Mouse (Mus musculus) spleen, adult 2 months (tissue): Measurements from ENCODE around the gene Baz1a. TPM values are rescaled to one million over a fixed set of nuclear protein-coding genes. Genes with fewer than 3 reads are reported as not detected.

Experiments used
- DNase-seq, 2 experiments: peaks; one replicate each; pipeline versions ENCODE4 v3.0.0 to v3.0.0-alpha.2; 2012 to 2021; ENCODE audit warnings: low spot score in 2 of 2, low read depth in 1 of 2
- H3K27ac ChIP-seq: fragments of 200-500 bp; 2 replicates; pipeline ENCODE4 v1.5.1; 2012; ENCODE audit warnings: low read length, inconsistent platforms; ENCODE audit not compliant: insufficient read depth
- H3K27me3 ChIP-seq: fragments of 200-500 bp; 2 replicates; pipeline ENCODE4 v1.6.1; 2012; ENCODE audit warnings: mild to moderate bottlenecking, moderate library complexity, low read length, inconsistent platforms; ENCODE audit not compliant: control insufficient read depth, insufficient read depth
- H3K36me3 ChIP-seq: fragments of 200-500 bp; 2 replicates; pipeline ENCODE4 v1.6.1; 2012; ENCODE audit warnings: mild to moderate bottlenecking, low read length, inconsistent platforms; ENCODE audit not compliant: control insufficient read depth, insufficient read depth
- H3K4me1 ChIP-seq: fragments of 200-500 bp; 2 replicates; pipeline ENCODE4 v1.6.1; 2011; ENCODE audit warnings: inconsistent platforms; ENCODE audit not compliant: control insufficient read depth, insufficient read depth, insufficient read length
- H3K4me3 ChIP-seq: fragments of 200-500 bp; 2 replicates; pipeline ENCODE4 v1.5.1; 2011; ENCODE audit warnings: mild to moderate bottlenecking, inconsistent platforms; ENCODE audit not compliant: insufficient read depth, insufficient read length; ENCODE audit errors: extremely low read depth
- CTCF ChIP-seq: fragments of 200-500 bp; IDR thresholded peaks from 2 replicates; pipeline ENCODE4 v1.5.1; 2011; ENCODE audit warnings: mild to moderate bottlenecking, inconsistent platforms; ENCODE audit not compliant: insufficient read depth, insufficient read length, insufficient replicate concordance; ENCODE audit errors: extremely low read depth
- POLR2A ChIP-seq: fragments of 200-500 bp; IDR thresholded peaks from 2 replicates; pipeline ENCODE4 v1.6.1; 2011; ENCODE audit warnings: low read depth, low read length, inconsistent platforms
- WGBS: fragments of 180-500 bp; shearing (Covaris S2); methylation state at CpG from one replicate; pipeline ENCODE4 v1.1.7; 2018; 5-methylcytosine and 5-hydroxymethylcytosine counted together
- polyA plus RNA-seq: library from polyadenylated mRNA; depleted of rRNA; stranded (reverse); fragments of >200 nt; gene quantifications from 2 replicates; pipeline ENCODE4 v1.2.3, GENCODE M21; 2012

The Baz1a gene
- polyA plus RNA-seq, 1 experiment: 8.1 TPM

DNA sequence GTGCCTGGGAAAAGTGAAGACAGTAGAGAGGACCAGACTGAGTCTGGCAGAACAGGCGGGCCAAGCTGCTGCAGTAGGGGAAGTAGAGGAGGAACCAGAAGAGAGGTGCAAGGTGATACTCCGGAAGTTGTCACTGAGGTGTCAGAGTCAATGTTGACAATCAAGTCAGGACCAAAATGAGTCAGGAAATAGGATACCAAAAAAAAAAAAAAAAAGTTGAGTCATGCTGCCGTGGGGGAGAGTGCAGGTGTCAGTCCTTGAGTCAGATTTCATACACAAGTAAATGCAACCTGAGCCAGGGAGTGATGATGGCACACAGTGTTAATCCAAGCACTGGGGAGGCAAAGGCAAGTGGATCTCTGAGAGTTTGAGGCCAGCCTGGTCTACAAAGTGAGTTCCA lies 12.9 kb upstream of the Baz1a start:
- DNase-seq: peak in 1 of 2 experiments; percentile 14
- TF ChIP-seq POLR2A (no peak), CTCF (no peak)

DNA sequence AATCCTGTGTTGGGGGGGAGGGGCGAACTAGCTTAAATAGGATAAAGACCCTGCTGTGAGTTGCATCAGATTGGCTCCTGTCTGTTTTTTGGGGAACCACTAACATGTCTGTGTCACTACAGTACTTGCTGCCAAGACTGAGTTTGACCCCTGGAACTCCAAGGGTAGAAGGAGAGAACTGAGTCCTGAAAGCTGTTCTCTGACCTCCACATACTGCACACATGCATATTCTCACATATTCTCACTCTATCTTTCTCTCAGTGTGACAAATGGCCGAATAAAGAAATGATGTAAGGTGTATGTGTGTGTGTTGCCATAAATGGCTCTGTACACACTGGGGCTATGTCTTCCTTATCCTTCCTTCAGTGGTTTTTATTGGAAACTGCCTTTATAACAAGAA lies 9.1 kb upstream of the Baz1a start:
- Histone ChIP-seq H3K27me3 (no peaks in the 10 kb centered on the region), H3K4me3 (no peak overlapping the region), H3K27ac (no peak overlapping the region), H3K4me1 (peaks cover 15% of the 10 kb centered on the region), H3K36me3 (no peaks in the 10 kb centered on the region)
- WGBS: 88% methylated on average over 2 of the region's 2 CpGs
- DNase-seq: no peak
- TF ChIP-seq POLR2A (no peak), CTCF (no peak)

More for the DNA sequence above, 12.9 kb upstream of the Baz1a start:
- Histone ChIP-seq H3K4me1 (peaks cover 5% of the 10 kb centered on the region; the same call in 1 of the 2 replicates), H3K27me3 (no peaks in the 10 kb centered on the region), H3K27ac (no peak overlapping the region), H3K4me3 (no peak overlapping the region), H3K36me3 (no peaks in the 10 kb centered on the region)
- WGBS: 10% methylated on average over 3 of the region's 3 CpGs

DNA sequence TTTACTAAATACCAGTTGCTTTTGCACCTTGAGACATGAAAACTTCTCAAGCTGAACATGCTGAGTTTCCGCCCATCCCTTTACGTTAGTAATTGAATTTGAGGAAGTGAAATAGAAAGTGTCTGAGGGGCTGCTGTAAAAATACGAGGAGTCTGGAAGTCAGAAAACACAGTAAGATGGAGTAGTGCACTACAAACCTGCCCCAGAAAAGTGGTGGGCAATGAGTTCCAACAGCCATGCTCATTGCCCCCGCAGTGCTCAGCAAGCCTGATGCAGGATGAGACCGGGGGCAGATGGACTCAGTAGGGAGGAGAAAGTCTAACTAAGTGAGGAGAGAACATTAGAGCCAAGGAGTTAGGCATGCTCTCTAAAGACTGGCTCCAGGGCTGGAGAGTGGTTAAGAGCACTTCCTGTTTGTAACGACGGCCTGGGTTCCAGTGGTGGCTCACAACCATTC lies 5.3 kb upstream of the Baz1a start:
- TF ChIP-seq CTCF (no peak), POLR2A (no peak; the same call in 1 of the 2 replicates)
- peak overlapping the region; percentile 41; the same call in 1 of the 2 replicates for H3K4me3 ChIP-seq
- H3K36me3 ChIP-seq: no peaks in the 10 kb centered on the region
- peaks cover 20% of the 10 kb centered on the region for H3K4me1 ChIP-seq
- DNase-seq: peak in 1 of 2 experiments; percentile 72
- no peaks in the 10 kb centered on the region for H3K27me3 ChIP-seq
- 21% methylated on average over 7 of the region's 7 CpGs for WGBS
- H3K27ac ChIP-seq: peak overlapping the region; percentile 95

DNA sequence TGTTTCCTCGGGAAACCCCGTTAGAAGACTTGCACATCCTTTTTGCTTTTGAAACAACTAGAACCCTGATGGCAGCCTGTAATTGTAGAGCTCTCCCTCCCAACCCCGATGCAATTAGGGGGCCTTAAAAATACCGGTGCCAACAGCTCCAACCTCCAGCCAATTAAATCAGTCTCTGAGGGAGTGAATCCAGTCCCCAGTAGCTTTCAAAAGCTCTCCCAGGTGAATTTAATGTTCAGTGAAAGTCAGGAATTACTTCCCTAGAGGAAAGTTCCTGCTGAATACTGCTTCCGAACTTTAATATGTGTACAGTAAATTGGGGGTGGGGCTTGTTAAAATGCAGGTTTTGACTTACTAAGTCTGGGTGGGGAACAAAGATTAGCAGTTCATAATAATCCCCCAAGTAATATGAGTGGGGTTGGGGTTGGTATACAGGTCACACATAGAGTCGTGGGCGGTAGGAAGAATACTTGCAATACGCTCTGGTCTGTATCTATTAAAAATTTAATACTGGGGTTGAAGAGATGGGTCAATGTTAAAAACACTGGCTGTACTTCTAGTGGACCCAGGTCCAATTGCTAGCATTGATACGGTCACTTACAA lies 3.1 kb upstream of the Baz1a start:
- H3K27ac ChIP-seq: peak overlapping the region; percentile 85
- H3K27me3 ChIP-seq: no peaks in the 10 kb centered on the region
- no peak for DNase-seq
- H3K36me3 ChIP-seq: no peaks in the 10 kb centered on the region
- peaks cover 20% of the 10 kb centered on the region for H3K4me1 ChIP-seq
- H3K4me3 ChIP-seq: no peak overlapping the region
- no peak for TF ChIP-seq POLR2A
- no peak for TF ChIP-seq CTCF
- 48% methylated on average over 9 of the region's 9 CpGs for WGBS

DNA sequence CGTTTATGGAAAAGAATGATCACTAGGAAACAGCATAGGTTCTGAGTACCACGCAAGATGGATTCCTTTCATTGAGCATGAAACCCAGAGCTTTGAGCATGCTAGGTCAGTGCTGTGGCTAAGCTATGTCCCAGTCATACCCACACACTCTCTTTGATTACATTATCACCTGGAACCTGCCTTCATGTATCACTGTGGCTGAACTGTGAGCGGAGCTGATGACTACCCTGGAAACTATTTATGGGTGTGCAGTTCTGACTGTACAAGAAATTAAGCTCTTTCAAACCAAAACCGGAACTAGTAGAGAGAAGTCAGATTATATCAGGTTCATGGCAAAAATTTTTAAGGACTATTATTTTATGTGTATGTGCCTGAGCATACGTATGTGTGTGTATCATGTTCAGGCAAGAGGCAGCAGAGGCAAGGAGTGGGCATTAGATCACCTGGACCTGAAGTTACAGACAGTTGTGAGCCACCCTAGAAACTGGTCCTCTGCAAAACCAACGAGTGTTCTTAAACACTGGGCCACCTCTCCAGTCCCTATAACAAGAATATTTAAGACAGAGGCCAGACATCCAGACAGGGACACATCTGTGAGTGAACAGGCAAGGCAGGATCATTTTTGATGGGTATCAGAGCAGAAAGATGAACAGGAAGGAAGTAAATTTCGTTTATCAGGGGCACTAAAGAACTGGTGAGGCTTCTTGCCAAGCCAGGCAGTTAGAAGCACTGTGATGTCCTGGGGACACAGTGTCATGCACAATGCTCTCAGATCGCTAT lies 2.4 kb upstream of the Baz1a start:
- Histone ChIP-seq H3K27ac (peak overlapping the region; percentile 85), H3K27me3 (no peaks in the 10 kb centered on the region), H3K4me3 (no peak overlapping the region), H3K36me3 (no peaks in the 10 kb centered on the region), H3K4me1 (peaks cover 20% of the 10 kb centered on the region)
- 28% methylated on average over 8 of the region's 8 CpGs for WGBS
- peak in 1 of 2 experiments; percentile 22 for DNase-seq
- TF ChIP-seq CTCF: no peak
- no peak; the same call in 1 of the 2 replicates for TF ChIP-seq POLR2A

DNA sequence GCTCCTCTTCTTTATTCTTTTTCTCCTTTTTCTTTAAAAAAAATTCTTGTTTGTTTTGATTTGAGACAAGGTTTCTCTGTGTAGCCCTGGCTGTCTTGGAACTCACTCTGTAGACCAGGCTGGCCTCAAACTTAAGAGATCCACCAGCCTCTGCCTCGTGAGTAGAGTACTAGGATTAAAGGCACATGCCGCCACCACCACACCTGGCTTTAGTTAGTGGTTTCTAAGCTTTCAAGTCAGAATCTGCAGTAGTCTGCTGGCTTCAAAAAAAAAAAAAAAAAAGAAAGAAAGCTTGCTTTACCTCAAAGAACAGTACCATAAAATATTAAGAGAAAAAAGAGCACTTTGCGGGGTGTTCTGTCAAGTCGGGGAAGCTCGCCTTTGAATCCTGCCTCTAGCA lies 1.3 kb upstream of the Baz1a start:
- H3K27ac ChIP-seq: no peak overlapping the region
- 70% methylated on average over 5 of the region's 5 CpGs for WGBS
- peaks cover 20% of the 10 kb centered on the region for H3K4me1 ChIP-seq
- no peak overlapping the region for H3K4me3 ChIP-seq
- TF ChIP-seq CTCF (no peak), POLR2A (no peak)
- no peaks in the 10 kb centered on the region for H3K27me3 ChIP-seq
- H3K36me3 ChIP-seq: no peaks in the 10 kb centered on the region
- DNase-seq: no peak

DNA sequence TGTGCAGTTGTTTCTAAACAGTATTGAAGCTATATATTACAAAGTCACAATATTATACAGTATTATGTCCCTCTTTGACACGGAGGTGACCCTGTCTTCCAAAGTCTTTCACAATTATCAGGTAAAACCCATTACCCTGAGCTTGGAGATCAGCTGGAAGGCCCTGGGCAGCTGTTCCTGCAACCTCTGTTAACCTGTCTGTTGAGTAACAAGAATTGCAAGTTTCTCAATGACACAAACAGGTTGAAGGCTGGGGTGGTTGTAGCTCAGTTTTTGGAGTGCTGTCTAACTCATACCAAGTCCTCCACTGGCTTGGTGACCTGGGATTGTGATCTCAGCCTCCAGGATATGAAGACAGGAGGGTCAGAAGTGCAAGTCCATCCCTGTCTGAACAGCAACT lies 1.1 kb downstream of the Baz1a start:
- no peaks in the 10 kb centered on the region for H3K36me3 ChIP-seq
- H3K4me3 ChIP-seq: no peak overlapping the region
- H3K27me3 ChIP-seq: no peaks in the 10 kb centered on the region
- no peak for TF ChIP-seq POLR2A
- TF ChIP-seq CTCF: no peak
- H3K27ac ChIP-seq: no peak overlapping the region
- H3K4me1 ChIP-seq: peaks cover 7% of the 10 kb centered on the region; the same call in 1 of the 2 replicates
- no peak for DNase-seq
- WGBS: 73% methylated on average over 1 of the region's 1 CpGs
